Comparison of ENCODE assay signal across 8 mouse cellular contexts in genomic region chr11:70024151-70024514, GRCm38 (mm10). TPM values are rescaled to one million over a fixed set of nuclear protein-coding genes. Genes with fewer than 3 reads are reported as not detected.
DNase-seq lines count a peak whose midpoint lies in the region; ATAC-seq and TF ChIP-seq lines count a peak whose summit lies in the region.
"Had no signal": no experiment of that assay in that cellular context is flagged by ENCODE, and none has a peak within 500 bp of the region (broad histone marks: within the 10 kb centered on the region; RNA-seq: fewer than 3 reads in every experiment).

No protein-coding gene starts in this region.

- peak overlapping the region; percentile 34 for H3K9ac ChIP-seq in forebrain, postnatal 0 days
- peak overlapping the region; percentile 58 for H3K9ac ChIP-seq in limb, embryonic 13.5 days

- ATAC-seq in forebrain, postnatal 0 days = no peak
- no peak for ATAC-seq in limb, embryonic 13.5 days (ENCODE audit: low FRiP score, low read depth)

- no peak for TF ChIP-seq CTCF in left cerebral cortex, adult 2 months (IDR thresholded peaks at IDR 0.05)
- TF ChIP-seq CTCF in forebrain, postnatal 0 days (IDR thresholded peaks at IDR 0.05; ENCODE audit: low read depth) = no peak
- TF ChIP-seq CTCF in small intestine, adult 2 months (IDR thresholded peaks at IDR 0.05; ENCODE audit: extremely low read depth, insufficient read length, insufficient replicate concordance, low read depth, low read length) = no peak

- H3K9me3 ChIP-seq in forebrain, postnatal 0 days (ENCODE audit: low read length) = no peaks in the 10 kb centered on the region
- H3K9me3 ChIP-seq in limb, embryonic 13.5 days = no peaks in the 10 kb centered on the region

- peak overlapping the region; percentile 50 for H3K4me3 ChIP-seq in left cerebral cortex, adult 2 months
- peak overlapping the region; percentile 40 for H3K4me3 ChIP-seq in forebrain, postnatal 0 days (ENCODE audit: low read depth, low read length)
- H3K4me3 ChIP-seq in limb, embryonic 13.5 days = peak overlapping the region; percentile 38
- peak overlapping the region; percentile 27; the same call in 1 of the 2 replicates for H3K4me3 ChIP-seq in small intestine, adult 2 months (ENCODE audit: low read depth, low read length)

- H3K27me3 ChIP-seq in forebrain, postnatal 0 days (ENCODE audit: insufficient read depth, low read length) = no peaks in the 10 kb centered on the region
- no peaks in the 10 kb centered on the region for H3K27me3 ChIP-seq in limb, embryonic 13.5 days
- peaks cover 15% of the 10 kb centered on the region for H3K27me3 ChIP-seq in small intestine, adult 2 months (ENCODE audit: control insufficient read depth, insufficient read depth, low read length)

- H3K4me2 ChIP-seq in forebrain, postnatal 0 days (ENCODE audit: low read depth) = peak overlapping the region; percentile 54
- H3K4me2 ChIP-seq in limb, embryonic 13.5 days (replicated peaks) = peak overlapping the region; percentile 71

- peaks cover 52% of the 10 kb centered on the region for H3K4me1 ChIP-seq in forebrain, postnatal 0 days (ENCODE audit: insufficient read depth)
- peaks cover 89% of the 10 kb centered on the region for H3K4me1 ChIP-seq in limb, embryonic 13.5 days
- peaks cover 5% of the 10 kb centered on the region for H3K4me1 ChIP-seq in small intestine, adult 2 months (ENCODE audit: control insufficient read depth, insufficient read depth, insufficient read length, low read length)

- intact Hi-C loops in left cerebral cortex, adult 2 months (cut with DNase I) = no loop called here
- intact Hi-C loops in gastrocnemius, postnatal 36 days (cut with DNase I) = no loop called here

- H3K36me3 ChIP-seq in forebrain, postnatal 0 days (ENCODE audit: insufficient read depth) = no peaks in the 10 kb centered on the region
- no peaks in the 10 kb centered on the region for H3K36me3 ChIP-seq in limb, embryonic 13.5 days
- no peaks in the 10 kb centered on the region for H3K36me3 ChIP-seq in small intestine, adult 2 months (ENCODE audit: control insufficient read depth, insufficient read depth, low read length)

- TF ChIP-seq POLR2A in small intestine, adult 2 months (IDR thresholded peaks at IDR 0.05; ENCODE audit: low read depth, low read length) = no peak

- 17% methylated on average over 5 of the region's 6 CpGs for WGBS in forebrain, postnatal 0 days
- 14% methylated on average over 6 of the region's 6 CpGs for WGBS in limb, embryonic 13.5 days
- 31% methylated on average over 6 of the region's 6 CpGs for whole genome bisulfite sequencing in small intestine, adult 2 months

- DNase-seq in left cerebral cortex, adult 2 months (ENCODE audit: extremely low spot score in 1 of 2, low spot score in 2 of 2) = no peak
- no peak for DNase-seq in left cerebral cortex, adult 8-10 months (ENCODE audit: low spot score in 2 of 2)
- no peak for DNase-seq in forebrain, postnatal 0 days
- DNase-seq in gastrocnemius, postnatal 36 days = no peak
- DNase-seq in Muller cell, postnatal 12 days (ENCODE audit: inconsistent ontology term) = no peak
- DNase-seq: kidney, adult 9 months had no signal

- H3K27ac ChIP-seq in left cerebral cortex, adult 2 months = peak overlapping the region; percentile 72
- H3K27ac ChIP-seq in forebrain, postnatal 0 days (ENCODE audit: low read depth, low read length) = peak overlapping the region; percentile 62; the same call in 1 of the 2 replicates
- 0 out of 2 replicates have a peak overlapping the region, but pooled peaks have one; percentile 22 for H3K27ac ChIP-seq in limb, embryonic 13.5 days
- no peak overlapping the region for H3K27ac ChIP-seq in small intestine, adult 2 months (ENCODE audit: insufficient read depth, low read depth, low read length)

RNA-seq across cellular contexts. Expression of gene Dlg4, which starts 7.4 kb away (rescaled TPM):
- total RNA-seq in left cerebral cortex, adult 2 months (2021) = 100 to 1,000 TPM; 818 to 875 TPM
- 100 to 1,000 TPM; 721 to 849 (median 797) TPM for total RNA-seq in left cerebral cortex, adult 8-10 months (2022)
- 214 and 230 TPM in 2 replicates for total RNA-seq in forebrain, postnatal 0 days (2014; rRNA removed)
- 12.1 and 14.3 TPM in 2 replicates for polyA plus RNA-seq in forebrain, postnatal 0 days (2015; fragmentation: Nextera tagmentation; extraction: Ambion mirVana)
- 14.2 and 14.8 TPM in 2 replicates for polyA plus RNA-seq in limb, embryonic 13.5 days (2015; fragmentation: Nextera tagmentation; extraction: Ambion mirVana)
- polyA plus RNA-seq in small intestine, adult 2 months (2012; rRNA removed) = 5.3 and 5.5 TPM in 2 replicates
- total RNA-seq in gastrocnemius, postnatal 36 days (2021) = 1 to 10 TPM; 4.9 to 6.5 TPM

RNA-seq across cellular contexts. Expression of gene Acadvl, which starts 8.9 kb away (rescaled TPM):
- total RNA-seq in left cerebral cortex, adult 2 months (2021) = 10 to 100 TPM; 59.4 to 62.5 TPM
- total RNA-seq in left cerebral cortex, adult 8-10 months (2022) = 10 to 100 TPM; 57.9 to 68.3 (median 61.2) TPM
- 45.1 and 47.7 TPM in 2 replicates for total RNA-seq in forebrain, postnatal 0 days (2014; rRNA removed)
- polyA plus RNA-seq in forebrain, postnatal 0 days (2015; fragmentation: Nextera tagmentation; extraction: Ambion mirVana) = 47.9 and 51.5 TPM in 2 replicates
- polyA plus RNA-seq in limb, embryonic 13.5 days (2015; fragmentation: Nextera tagmentation; extraction: Ambion mirVana) = 76.0 and 81.1 TPM in 2 replicates
- 65.6 and 109 TPM in 2 replicates for polyA plus RNA-seq in small intestine, adult 2 months (2012; rRNA removed)
- 100 to 1,000 TPM; 320 to 384 TPM for total RNA-seq in gastrocnemius, postnatal 36 days (2021)

RNA-seq across cellular contexts. Expression of gene Dvl2, which starts 23.7 kb away (rescaled TPM):
- total RNA-seq in left cerebral cortex, adult 2 months (2021) = 10 to 100 TPM; 32.6 to 32.9 TPM
- 10 to 100 TPM; 28.0 to 36.9 (median 32.9) TPM for total RNA-seq in left cerebral cortex, adult 8-10 months (2022)
- total RNA-seq in forebrain, postnatal 0 days (2014; rRNA removed) = 31.9 and 43.9 TPM in 2 replicates
- polyA plus RNA-seq in forebrain, postnatal 0 days (2015; fragmentation: Nextera tagmentation; extraction: Ambion mirVana) = 12.7 and 15.7 TPM in 2 replicates
- polyA plus RNA-seq in limb, embryonic 13.5 days (2015; fragmentation: Nextera tagmentation; extraction: Ambion mirVana) = 54.3 and 59.8 TPM in 2 replicates
- polyA plus RNA-seq in small intestine, adult 2 months (2012; rRNA removed) = 5.2 and 7.4 TPM in 2 replicates
- total RNA-seq in gastrocnemius, postnatal 36 days (2021) = 1 to 10 TPM; 3.3 to 4.6 TPM

RNA-seq across cellular contexts. Expression of gene Phf23, which starts 28.6 kb away (rescaled TPM):
- 10 to 100 TPM; 44.3 to 48.9 TPM for total RNA-seq in left cerebral cortex, adult 2 months (2021)
- total RNA-seq in left cerebral cortex, adult 8-10 months (2022) = 10 to 100 TPM; 49.6 to 59.9 (median 51.8) TPM
- total RNA-seq in forebrain, postnatal 0 days (2014; rRNA removed) = 47.6 and 52.7 TPM in 2 replicates
- polyA plus RNA-seq in forebrain, postnatal 0 days (2015; fragmentation: Nextera tagmentation; extraction: Ambion mirVana) = 48.0 and 49.7 TPM in 2 replicates
- 95.9 and 101 TPM in 2 replicates for polyA plus RNA-seq in limb, embryonic 13.5 days (2015; fragmentation: Nextera tagmentation; extraction: Ambion mirVana)
- 5.7 and 12.4 TPM in 2 replicates for polyA plus RNA-seq in small intestine, adult 2 months (2012; rRNA removed)
- 10 to 100 TPM; 12.6 to 16.5 TPM for total RNA-seq in gastrocnemius, postnatal 36 days (2021)

RNA-seq across cellular contexts. Expression of gene Asgr1, which starts 29.8 kb away (rescaled TPM):
- total RNA-seq in left cerebral cortex, adult 2 months (2021) = 1 to 10 TPM; 1.8 to 2.1 TPM
- total RNA-seq in left cerebral cortex, adult 8-10 months (2022) = 1 to 10 TPM in 2 of 4 experiments, under 1 TPM in 2; 0.77 to 2.4 (median 1.5) TPM
- total RNA-seq in forebrain, postnatal 0 days (2014; rRNA removed) = 3.0 and 5.4 TPM in 2 replicates
- 4.3 and 4.5 TPM in 2 replicates for polyA plus RNA-seq in forebrain, postnatal 0 days (2015; fragmentation: Nextera tagmentation; extraction: Ambion mirVana)
- 1.4 and 2.4 TPM in 2 replicates for polyA plus RNA-seq in limb, embryonic 13.5 days (2015; fragmentation: Nextera tagmentation; extraction: Ambion mirVana)
- not detected in 2 replicates for polyA plus RNA-seq in small intestine, adult 2 months (2012; rRNA removed)
- total RNA-seq in gastrocnemius, postnatal 36 days (2021) = not detected

Comparison
In these comparisons a context has a peak if more than half of its experiments do, and no peak if none do; other contexts are left out.
1. RNA of gene Dlg4, which starts 7.4 kb away (total RNA-seq): 818 to 875 TPM in left cerebral cortex, adult 2 months, 721 to 849 TPM in left cerebral cortex, adult 8-10 months and 214 to 230 TPM in forebrain, postnatal 0 days; 4.9 to 6.5 TPM in gastrocnemius, postnatal 36 days; every median in the first group is over 10 times any median in the second.
2. Peak in every context shown above with its lines, with median percentiles within 50 percentile points of each other: H3K4me3 ChIP-seq.